Mouse (Mus musculus): ENCODE measurements around the gene Sertm1. TPM values are rescaled to one million over a fixed set of nuclear protein-coding genes. Genes with fewer than 3 reads are reported as not detected.

Sertm1 gene
- polyA plus RNA-seq, 1 experiment from 2014 or later: 0.82 TPM

GRCm38 (mm10) chr3:54897974-54898373, 17.7 kb downstream of the Sertm1 start:
- no peak overlapping the region for H3K9ac ChIP-seq (ENCODE audit: low read depth, low read length)
- no peaks in the 10 kb centered on the region for H3K36me3 ChIP-seq (ENCODE audit: control insufficient read depth, insufficient read depth, low read length)
- H3K4me2 ChIP-seq: no peak overlapping the region
- H3K27me3 ChIP-seq (replicated peaks; ENCODE audit: control insufficient read depth, insufficient read depth, low read length): no peaks in the 10 kb centered on the region
- no peak for ATAC-seq (replicated peaks; ENCODE audit: low FRiP score)
- no peaks in the 10 kb centered on the region for H3K4me1 ChIP-seq (replicated peaks; ENCODE audit: control insufficient read depth, insufficient read depth, low read length)
- no peak overlapping the region for H3K27ac ChIP-seq (ENCODE audit: low read depth, low read length)
- no peak overlapping the region for H3K4me3 ChIP-seq (ENCODE audit: low read depth, low read length)
- DNase-seq (ENCODE audit: low spot score): no peak
- WGBS: 87% methylated on average over 10 of the region's 10 CpGs
- H3K9me3 ChIP-seq (ENCODE audit: control insufficient read depth, low read length): no peaks in the 10 kb centered on the region

GRCm38 (mm10) chr3:54894891-54895290, 20.8 kb downstream of the Sertm1 start:
- H3K9me3 ChIP-seq (ENCODE audit: control insufficient read depth, low read length): no peaks in the 10 kb centered on the region
- H3K4me3 ChIP-seq (ENCODE audit: low read depth, low read length): no peak overlapping the region
- no peaks in the 10 kb centered on the region for H3K4me1 ChIP-seq (replicated peaks; ENCODE audit: control insufficient read depth, insufficient read depth, low read length)
- no peaks in the 10 kb centered on the region for H3K36me3 ChIP-seq (ENCODE audit: control insufficient read depth, insufficient read depth, low read length)
- WGBS: 63% methylated on average over 1 of the region's 1 CpGs
- H3K27ac ChIP-seq (ENCODE audit: low read depth, low read length): no peak overlapping the region
- ATAC-seq (replicated peaks; ENCODE audit: low FRiP score): no peak
- no peak overlapping the region for H3K4me2 ChIP-seq
- H3K27me3 ChIP-seq (replicated peaks; ENCODE audit: control insufficient read depth, insufficient read depth, low read length): no peaks in the 10 kb centered on the region
- H3K9ac ChIP-seq (ENCODE audit: low read depth, low read length): no peak overlapping the region
- DNase-seq (ENCODE audit: low spot score): no peak

- Histone ChIP-seq H3K36me3 (ENCODE audit: control insufficient read depth, insufficient read depth, low read length) (no peaks in the 10 kb centered on the region), H3K27ac (ENCODE audit: low read depth, low read length) (no peak overlapping the region), H3K4me2 (no peak overlapping the region), H3K9ac (ENCODE audit: low read depth, low read length) (no peak overlapping the region), H3K27me3 (replicated peaks; ENCODE audit: control insufficient read depth, insufficient read depth, low read length) (no peaks in the 10 kb centered on the region), H3K4me1 (replicated peaks; ENCODE audit: control insufficient read depth, insufficient read depth, low read length) (no peaks in the 10 kb centered on the region), H3K9me3 (ENCODE audit: control insufficient read depth, low read length) (no peaks in the 10 kb centered on the region), H3K4me3 (ENCODE audit: low read depth, low read length) (no peak overlapping the region)
- WGBS: 65% methylated on average over 4 of the region's 4 CpGs
- ATAC-seq (replicated peaks; ENCODE audit: low FRiP score) (no peak), DNase-seq (ENCODE audit: low spot score) (no peak)
Measured at GRCm38 (mm10) chr3:54892218-54892617, 23.5 kb downstream of the Sertm1 start.

GRCm38 (mm10) chr3:54886501-54886900, 29.2 kb downstream of the Sertm1 start:
- ATAC-seq (replicated peaks; ENCODE audit: low FRiP score) (no peak), DNase-seq (ENCODE audit: low spot score) (no peak)
- Histone ChIP-seq H3K4me3 (ENCODE audit: low read depth, low read length) (no peak overlapping the region), H3K9ac (ENCODE audit: low read depth, low read length) (no peak overlapping the region), H3K9me3 (ENCODE audit: control insufficient read depth, low read length) (no peaks in the 10 kb centered on the region), H3K4me2 (no peak overlapping the region), H3K27ac (ENCODE audit: low read depth, low read length) (no peak overlapping the region), H3K27me3 (replicated peaks; ENCODE audit: control insufficient read depth, insufficient read depth, low read length) (no peaks in the 10 kb centered on the region), H3K4me1 (replicated peaks; ENCODE audit: control insufficient read depth, insufficient read depth, low read length) (no peaks in the 10 kb centered on the region), H3K36me3 (ENCODE audit: control insufficient read depth, insufficient read depth, low read length) (no peaks in the 10 kb centered on the region)
- 71% methylated on average over 2 of the region's 2 CpGs for WGBS

Other genes with a start within 250 kb of the Sertm1 start
- 84.6 and 91.2 TPM in 2 replicates for gene Supt20, start 223.1 kb downstream of the Sertm1 start, polyA plus RNA-seq (2014; fragmentation: Nextera tagmentation; extraction: Ambion mirVana)
- gene Gm21958, start 201.5 kb downstream of the Sertm1 start, polyA plus RNA-seq (2014; fragmentation: Nextera tagmentation; extraction: Ambion mirVana): 0.91 TPM in 1 of 2 replicates, not detected in the other
- 185 and 203 TPM in 2 replicates for gene Exosc8, start 180.5 kb downstream of the Sertm1 start, polyA plus RNA-seq (2014; fragmentation: Nextera tagmentation; extraction: Ambion mirVana)
- 48.9 and 49.3 TPM in 2 replicates for gene Alg5, start 180.3 kb downstream of the Sertm1 start, polyA plus RNA-seq (2014; fragmentation: Nextera tagmentation; extraction: Ambion mirVana)
- 0.51 and 0.66 TPM in 2 replicates for gene Smad9, start 160.3 kb downstream of the Sertm1 start, polyA plus RNA-seq (2014; fragmentation: Nextera tagmentation; extraction: Ambion mirVana)
- 38.1 and 38.7 TPM in 2 replicates for gene Rfxap, start 108.1 kb downstream of the Sertm1 start, polyA plus RNA-seq (2014; fragmentation: Nextera tagmentation; extraction: Ambion mirVana)
- gene Ccna1, start 139.6 kb upstream of the Sertm1 start, polyA plus RNA-seq (2014; fragmentation: Nextera tagmentation; extraction: Ambion mirVana): 0.79 and 2.4 TPM in 2 replicates
- 27.9 and 30.9 TPM in 2 replicates for gene Spg20, start 196.2 kb upstream of the Sertm1 start, polyA plus RNA-seq (2014; fragmentation: Nextera tagmentation; extraction: Ambion mirVana)
- 0.08 TPM in 1 of 2 replicates, not detected in the other for gene Ccdc169, start 221.5 kb upstream of the Sertm1 start, polyA plus RNA-seq (2014; fragmentation: Nextera tagmentation; extraction: Ambion mirVana)